Mouse (Mus musculus) heart, embryonic 10.5 days (tissue): ENCODE measurements at regions not wholly inside any gene's neighbourhood (a gene's known extent, or its start where the extent isn't known, plus 50 kb on each side); places are given as distances from the start of the nearest gene placed in this dataset.

Experiments used
- DNase-seq: peaks from one replicate; pipeline ENCODE4 v3.0.0-alpha.2; 2017; ENCODE audit warnings: low spot score
- H3K27ac ChIP-seq: fragments of 300-500 bp; sonication (generic); 2 replicates; pipeline ENCODE4 v1.5.1; 2016; ENCODE audit warnings: mild to moderate bottlenecking
- H3K27me3 ChIP-seq: fragments of 300-500 bp; sonication (generic); 2 replicates; pipeline ENCODE4 v1.6.1; 2016; ENCODE audit warnings: mild to moderate bottlenecking; ENCODE audit not compliant: poor library complexity, insufficient read depth, severe bottlenecking
- H3K36me3 ChIP-seq: fragments of 300-500 bp; sonication (generic); 2 replicates; pipeline ENCODE4 v1.6.1; 2016; ENCODE audit warnings: mild to moderate bottlenecking, moderate library complexity
- H3K4me1 ChIP-seq: fragments of 300-500 bp; sonication (generic); 2 replicates; pipeline ENCODE4 v1.6.1; 2016; ENCODE audit warnings: mild to moderate bottlenecking
- H3K4me3 ChIP-seq: fragments of 300-500 bp; sonication (generic); 2 replicates; pipeline ENCODE4 v1.5.1; 2016; ENCODE audit warnings: mild to moderate bottlenecking, moderate library complexity
- H3K9me3 ChIP-seq: fragments of 300-500 bp; sonication (generic); 2 replicates; pipeline ENCODE4 v1.6.1; 2016; ENCODE audit warnings: mild to moderate bottlenecking, moderate library complexity
- WGBS: fragments of 180-500 bp; shearing (Covaris S2); methylation state at CpG from one replicate; pipeline ENCODE4 v1.1.7; 2016; 5-methylcytosine and 5-hydroxymethylcytosine counted together

GRCm38 (mm10) chr9:59087704-59088103, 51.5 kb upstream of the Neo1 start:
- WGBS = 81% methylated on average over 3 of the region's 3 CpGs
- H3K36me3 ChIP-seq = no peaks in the 10 kb centered on the region
- no peak for DNase-seq
- H3K9me3 ChIP-seq = no peaks in the 10 kb centered on the region
- H3K27ac ChIP-seq = no peak overlapping the region
- H3K4me1 ChIP-seq = peaks cover 4% of the 10 kb centered on the region; the same call in 1 of the 2 replicates
- no peaks in the 10 kb centered on the region for H3K27me3 ChIP-seq
- H3K4me3 ChIP-seq = no peak overlapping the region

GRCm38 (mm10) chr9:59087112-59087511, 50.9 kb upstream of the Neo1 start:
- no peak for DNase-seq
- Histone ChIP-seq H3K9me3 (no peaks in the 10 kb centered on the region), H3K27me3 (no peaks in the 10 kb centered on the region), H3K4me1 (peaks cover 4% of the 10 kb centered on the region; the same call in 1 of the 2 replicates), H3K36me3 (no peaks in the 10 kb centered on the region), H3K27ac (no peak overlapping the region), H3K4me3 (no peak overlapping the region)
- 84% methylated on average over 9 of the region's 9 CpGs for WGBS

GRCm38 (mm10) chr9:59086556-59087102, 50.4 kb upstream of the Neo1 start:
- H3K27me3 ChIP-seq = no peaks in the 10 kb centered on the region
- no peaks in the 10 kb centered on the region for H3K9me3 ChIP-seq
- H3K4me3 ChIP-seq = no peak overlapping the region
- WGBS = 79% methylated on average over 10 of the region's 10 CpGs
- H3K36me3 ChIP-seq = no peaks in the 10 kb centered on the region
- DNase-seq = no peak
- no peak overlapping the region for H3K27ac ChIP-seq
- peaks cover 6% of the 10 kb centered on the region for H3K4me1 ChIP-seq
